Mouse (Mus musculus) E14TG2a.4 (cell line): Measurements from ENCODE around the gene Klk4.

Source experiments
- H3K27me3 ChIP-seq: 2 replicates; pipeline ENCODE4 v1.6.1; 2014; ENCODE audit warnings: low read length, control low read depth; ENCODE audit not compliant: insufficient read depth
- H3K36me3 ChIP-seq: 2 replicates; pipeline ENCODE4 v1.6.1; 2014; ENCODE audit warnings: low read length, control low read depth; ENCODE audit not compliant: insufficient read depth
- H3K4me1 ChIP-seq: replicated peaks from 2 replicates; pipeline ENCODE4 v1.6.1; 2014; ENCODE audit warnings: low read depth, low read length, control low read depth
- H3K4me3 ChIP-seq: replicated peaks from 2 replicates; pipeline ENCODE4 v1.5.1; 2014; ENCODE audit warnings: mild to moderate bottlenecking, low read length
- H3K9me3 ChIP-seq: 2 replicates; pipeline ENCODE4 v1.6.1; 2014; ENCODE audit warnings: low read length, control low read depth
- CTCF ChIP-seq: conservative IDR thresholded peaks from 2 replicates; pipeline ENCODE4 v1.5.1; 2014; ENCODE audit warnings: low read length
- NANOG ChIP-seq: IDR thresholded peaks from 2 replicates; pipeline ENCODE4 v1.6.1; 2014; ENCODE audit warnings: borderline replicate concordance, low read length, mixed read lengths
- POU5F1 ChIP-seq: IDR thresholded peaks from 2 replicates; pipeline ENCODE4 v1.6.1; 2014; ENCODE audit warnings: low read length, borderline replicate concordance

The Klk4 gene

DNA sequence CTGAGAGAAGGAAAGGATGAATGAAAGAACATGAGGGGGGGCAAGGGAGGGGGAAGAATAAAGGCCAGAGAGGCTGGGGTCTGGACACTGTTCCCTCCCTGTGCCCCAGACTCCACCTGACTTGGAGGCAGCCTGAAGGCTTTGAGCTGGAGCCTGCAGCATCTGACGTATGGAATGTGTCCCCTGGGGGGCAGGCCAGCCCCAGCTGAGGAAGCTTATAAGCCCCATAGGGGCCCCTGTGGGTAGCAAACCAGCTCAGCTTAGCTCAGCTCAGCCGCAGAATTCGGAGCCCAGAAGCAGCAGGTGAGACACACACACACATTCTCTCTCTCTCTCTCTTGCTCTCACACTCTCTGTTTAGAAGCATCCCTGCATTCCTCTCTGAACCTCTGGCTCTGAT lies at the start of gene Klk4:
TSS of gene Klk4 (plus strand) at position 249 of the 400 bp plus-strand sequence.
- H3K36me3 ChIP-seq, result no peaks in the 10 kb centered on the region
- peaks cover 46% of the 10 kb centered on the region for H3K27me3 ChIP-seq
- H3K4me3 ChIP-seq, result no peak within 1 kb of the TSS
- H3K9me3 ChIP-seq, result no peaks in the 10 kb centered on the region
- no peak for TF ChIP-seq NANOG
- TF ChIP-seq POU5F1, result no peak
- TF ChIP-seq CTCF, result no peak
- peaks cover 22% of the 10 kb centered on the region for H3K4me1 ChIP-seq

GRCm38 (mm10) chr7:43841701-43842100 lies 39.3 kb upstream of the Klk4 start, which contains the start of gene Klk5:
Gene Klk5 (plus strand): TSS chr7:43841971.
- Histone ChIP-seq H3K4me1 (peaks cover 8% of the 10 kb centered on the region; the same call in 1 of the 2 replicates), H3K36me3 (no peaks in the 10 kb centered on the region), H3K27me3 (no peaks in the 10 kb centered on the region), H3K4me3 (peak within 1 kb of the TSS; percentile 26; the same call in 1 of the 2 replicates), H3K9me3 (peaks cover 5% of the 10 kb centered on the region; the same call in 1 of the 2 replicates)
- TF ChIP-seq NANOG (no peak), POU5F1 (no peak), CTCF (no peak)

GRCm38 (mm10) chr7:43843801-43844200 lies 37.2 kb upstream of the Klk4 start:
- no peaks in the 10 kb centered on the region for H3K36me3 ChIP-seq
- no peaks in the 10 kb centered on the region for H3K27me3 ChIP-seq
- peaks cover 5% of the 10 kb centered on the region; the same call in 1 of the 2 replicates for H3K9me3 ChIP-seq
- TF ChIP-seq CTCF (no peak), NANOG (no peak), POU5F1 (no peak)
- peaks cover 11% of the 10 kb centered on the region; the same call in 1 of the 2 replicates for H3K4me1 ChIP-seq
- H3K4me3 ChIP-seq, result no peak overlapping the region

DNA sequence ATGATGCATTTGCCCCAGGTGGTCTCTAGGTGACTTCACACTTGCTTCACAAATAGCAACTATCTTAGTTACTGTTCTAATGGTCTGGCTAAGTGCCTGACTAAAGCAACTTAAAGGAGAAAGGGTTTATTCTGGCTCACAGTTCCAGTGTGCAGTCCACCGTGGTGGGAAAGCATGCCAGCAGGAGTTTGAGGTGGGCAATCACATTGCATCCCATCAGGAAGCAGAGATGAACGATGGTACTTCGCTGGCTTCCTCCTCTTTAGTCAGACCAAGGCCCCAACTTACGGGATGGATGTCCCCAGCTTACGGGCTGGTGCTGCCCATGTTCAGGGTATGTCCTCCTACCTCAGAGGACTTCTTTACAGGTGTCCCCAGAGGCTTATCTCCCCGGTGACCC lies 29.3 kb upstream of the Klk4 start:
- Histone ChIP-seq H3K9me3 (no peaks in the 10 kb centered on the region), H3K4me3 (no peak overlapping the region), H3K36me3 (no peaks in the 10 kb centered on the region), H3K27me3 (0 out of 2 replicates have a peak, but pooled peaks cover 2% of the 10 kb centered on the region), H3K4me1 (peaks cover 36% of the 10 kb centered on the region)
- TF ChIP-seq POU5F1 (no peak), CTCF (no peak), NANOG (no peak)

DNA sequence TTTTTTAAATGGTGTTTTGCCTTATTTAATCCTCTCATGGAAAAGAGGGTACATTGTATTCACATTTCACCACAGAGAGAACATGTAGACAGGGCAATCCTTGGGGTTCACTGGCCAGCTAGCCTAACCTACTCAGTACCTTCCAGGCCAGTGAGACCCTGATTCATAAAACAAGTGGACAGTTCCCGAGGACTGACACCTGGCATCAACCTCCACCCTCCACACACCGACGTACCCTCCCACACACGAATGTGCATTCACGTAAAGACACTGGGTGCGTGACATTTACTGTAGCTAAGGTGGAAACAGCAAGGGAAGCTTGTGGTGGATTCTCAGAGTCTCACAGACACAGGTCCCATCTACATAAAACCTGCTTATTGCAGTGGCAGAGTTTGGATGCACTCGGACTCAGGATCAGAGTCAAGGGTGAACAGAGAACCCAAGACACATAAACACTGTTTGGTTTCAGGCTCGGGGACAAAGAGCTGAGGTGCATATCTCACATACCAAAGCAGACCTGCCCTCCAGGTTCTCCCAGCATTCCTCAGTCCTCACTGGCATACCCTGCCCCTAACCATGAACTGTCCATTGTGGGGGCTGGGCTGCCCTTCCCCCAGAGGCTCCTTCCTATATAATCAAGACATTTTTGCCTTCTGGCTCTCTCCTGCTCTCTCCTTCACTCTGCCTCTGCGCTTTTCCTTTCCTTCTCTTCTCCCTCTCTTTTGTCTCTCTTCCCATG lies 26.1 kb upstream of the Klk4 start:
- Histone ChIP-seq H3K36me3 (no peaks in the 10 kb centered on the region), H3K4me1 (peaks cover 42% of the 10 kb centered on the region), H3K9me3 (no peaks in the 10 kb centered on the region), H3K4me3 (no peak overlapping the region), H3K27me3 (peaks cover 4% of the 10 kb centered on the region; the same call in 1 of the 2 replicates)
- TF ChIP-seq CTCF (no peak), NANOG (no peak), POU5F1 (no peak)

GRCm38 (mm10) chr7:43855709-43856108 lies 25.3 kb upstream of the Klk4 start:
- H3K36me3 ChIP-seq, result no peaks in the 10 kb centered on the region
- H3K27me3 ChIP-seq, result peaks cover 6% of the 10 kb centered on the region
- no peaks in the 10 kb centered on the region for H3K9me3 ChIP-seq
- H3K4me1 ChIP-seq, result peaks cover 47% of the 10 kb centered on the region
- TF ChIP-seq NANOG (no peak), CTCF (no peak)
- H3K4me3 ChIP-seq, result no peak overlapping the region

- Histone ChIP-seq H3K36me3 (no peaks in the 10 kb centered on the region), H3K4me3 (no peak overlapping the region), H3K9me3 (no peaks in the 10 kb centered on the region), H3K27me3 (peaks cover 8% of the 10 kb centered on the region), H3K4me1 (peaks cover 52% of the 10 kb centered on the region)
- no peak for TF ChIP-seq POU5F1
- no peak for TF ChIP-seq NANOG
- no peak for TF ChIP-seq CTCF
These were observed 24.7 kb upstream of the Klk4 start for GRCm38 (mm10) chr7:43856307-43856706.

GRCm38 (mm10) chr7:43857501-43857900 lies 23.5 kb upstream of the Klk4 start:
- peaks cover 52% of the 10 kb centered on the region for H3K4me1 ChIP-seq
- no peaks in the 10 kb centered on the region for H3K36me3 ChIP-seq
- H3K9me3 ChIP-seq, result no peaks in the 10 kb centered on the region
- peaks cover 9% of the 10 kb centered on the region for H3K27me3 ChIP-seq
- H3K4me3 ChIP-seq, result no peak overlapping the region
- no peak for TF ChIP-seq POU5F1
- TF ChIP-seq CTCF, result no peak
- TF ChIP-seq NANOG, result no peak
